Mouse (Mus musculus) layer of hippocampus, adult 18-20 months (tissue): ENCODE measurements around the gene Neu4. TPM values are rescaled to one million over a fixed set of nuclear protein-coding genes. Genes with fewer than 3 reads are reported as not detected.
A peak's percentile ranks its signal among the peaks of the same experiment; 100 is the strongest.
"Not testable (repeated sequence)": the region's sequence is repeated elsewhere in the genome, so short reads cannot be mapped to it uniquely, and the experiment has no call there.

ENCODE experiments used
- DNase-seq, 2 experiments: peaks; one replicate each; pipeline ENCODE4 v3.0.0; 2022; ENCODE audit warnings: low spot score in 2 of 2
- total RNA-seq, 2 experiments: library from RNA; stranded (reverse); gene quantifications; 2 replicates each; pipeline ENCODE4 v1.2.3; 2021

Gene Neu4
- total RNA-seq, 2 experiments from 2014 or later: 7.6 to 9.5 TPM

DNA sequence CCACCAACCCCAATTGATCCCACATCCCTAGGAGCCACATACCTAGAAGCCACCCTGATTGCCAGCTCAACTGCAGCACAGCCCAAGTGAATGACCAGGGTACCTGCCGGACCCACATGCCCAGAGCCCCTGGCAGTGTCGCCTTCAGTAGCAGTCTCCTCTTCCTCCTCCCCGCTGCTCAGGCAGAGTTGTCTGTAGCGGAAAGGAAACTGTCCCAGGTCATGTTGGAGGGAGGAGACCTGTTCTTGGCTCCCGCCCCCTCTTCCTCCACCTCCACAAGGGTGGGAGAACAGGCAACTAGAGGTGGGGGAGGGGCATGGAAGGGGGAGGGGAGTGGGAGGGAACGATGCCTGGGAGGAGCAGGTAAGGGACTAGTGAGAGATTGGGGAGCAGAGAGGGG is 32.1 kb downstream of the Neu4 start, which contains the start of gene Pdcd1:
Gene Pdcd1 (minus strand): TSS at position 181 of the 400 bp plus-strand sequence.
- no peak for DNase-seq

DNA sequence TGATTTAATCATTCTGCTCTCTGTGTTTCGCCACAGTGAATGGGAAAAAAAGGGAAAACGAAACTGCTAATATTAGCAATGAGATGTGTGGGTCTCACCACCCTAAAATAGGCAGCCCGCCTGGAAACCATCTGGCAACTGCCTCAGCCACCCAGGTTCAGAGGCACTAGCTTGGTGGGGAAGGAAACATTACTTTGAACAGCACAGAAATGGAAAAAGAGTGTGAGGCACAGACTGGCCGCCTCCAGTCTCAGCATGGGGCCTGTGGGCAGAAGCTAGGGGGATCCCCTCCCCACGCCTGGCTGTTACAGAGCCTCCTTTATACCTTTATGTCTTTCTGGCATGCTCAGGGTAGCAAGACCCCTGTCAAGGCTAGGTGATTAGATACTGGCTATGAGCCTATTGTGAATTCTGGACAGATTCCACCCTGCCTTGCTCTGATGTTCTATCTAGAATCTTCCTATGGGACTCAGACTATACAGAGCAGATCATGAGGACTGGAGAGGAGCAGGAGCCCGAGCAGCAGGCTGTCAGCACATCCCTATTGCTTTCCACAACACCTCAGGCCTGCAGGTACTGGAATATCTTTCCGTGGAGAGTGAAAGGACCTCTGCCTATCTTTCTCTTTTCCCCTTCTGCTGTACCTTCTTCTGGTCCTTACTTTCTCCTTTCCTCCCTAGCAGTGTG is 33.4 kb downstream of the Neu4 start:
- DNase-seq: peak; percentile 81 to 88

GRCm38 (mm10) chr1:94054481-94054880 is 34.2 kb downstream of the Neu4 start:
- peak in 1 of 2 experiments; percentile 30 for DNase-seq

- no peak for DNase-seq
These were observed 35.7 kb downstream of the Neu4 start for GRCm38 (mm10) chr1:94055966-94056365.

GRCm38 (mm10) chr1:94057401-94057800 is 37.1 kb downstream of the Neu4 start:
- no peak for DNase-seq

DNA sequence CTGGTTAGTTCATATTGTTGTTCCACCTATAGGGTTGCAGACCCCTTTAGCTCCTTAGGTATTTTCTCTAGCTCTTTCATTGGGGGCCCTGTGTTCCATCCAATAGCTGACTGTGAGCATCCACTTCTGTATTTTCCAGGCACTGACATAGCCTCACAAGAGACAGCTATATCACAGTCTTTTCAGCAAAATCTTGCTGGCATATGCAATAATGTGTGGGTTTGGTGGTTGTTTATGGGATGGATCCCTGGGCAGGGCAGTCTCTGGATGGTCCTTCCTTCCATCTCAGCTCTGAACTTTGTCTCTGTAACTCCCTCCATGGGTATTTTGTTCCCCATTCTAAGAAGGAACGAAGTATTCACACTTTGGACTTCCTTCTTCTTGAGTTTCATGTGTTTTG is 38.0 kb downstream of the Neu4 start:
- not testable (repeated sequence) for DNase-seq

- DNase-seq: no peak
These were observed 54.5 kb downstream of the Neu4 start for GRCm38 (mm10) chr1:94074756-94075155.

DNA sequence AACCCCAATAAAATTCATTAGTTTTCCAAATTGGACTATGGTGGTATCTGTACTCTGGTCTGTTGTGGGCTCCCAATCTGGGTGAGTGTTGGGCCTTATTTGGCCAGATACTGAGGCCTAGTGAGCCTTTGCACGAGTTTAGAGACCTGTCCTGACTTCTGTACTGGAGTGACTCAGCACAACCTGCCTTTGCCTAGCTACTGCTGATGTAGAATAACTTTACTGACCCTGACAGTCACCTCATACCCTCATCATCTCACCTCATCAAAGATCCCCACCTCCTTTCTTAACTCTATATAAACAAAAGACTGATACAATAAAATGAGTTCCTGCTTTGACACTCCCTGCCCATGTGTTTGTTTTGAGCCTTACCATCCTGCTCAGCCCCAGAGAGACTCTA is 56.5 kb downstream of the Neu4 start:
- DNase-seq: no peak

Other genes with a start within 250 kb of the Neu4 start
- 10 to 100 TPM; 54.2 to 54.8 TPM for gene Dtymk, start 218.5 kb upstream of the Neu4 start, total RNA-seq
- 10 to 100 TPM; 12.6 to 14.7 TPM for gene Ing5, start 216.5 kb upstream of the Neu4 start, total RNA-seq
- 10 to 100 TPM; 15.8 to 17.9 TPM for gene D2hgdh, start 195.5 kb upstream of the Neu4 start, total RNA-seq
- gene Gal3st2, start 159.1 kb upstream of the Neu4 start, total RNA-seq: not detected
- gene Gal3st2b, start 102.1 kb upstream of the Neu4 start, total RNA-seq: under 1 TPM; 0.28 to 0.62 TPM
- under 1 TPM; 0.05 to 0.10 TPM for gene Gal3st2c, start 29.9 kb upstream of the Neu4 start, total RNA-seq
- under 1 TPM; 0.15 to 0.18 TPM for gene Pdcd1, start 32.1 kb downstream of the Neu4 start, total RNA-seq